Mouse (Mus musculus) forebrain, postnatal 0 days (tissue): ENCODE data around the gene Smyd5. TPM values are rescaled to one million over a fixed set of nuclear protein-coding genes. Genes with fewer than 3 reads are reported as not detected.
A peak's percentile ranks its signal among the peaks of the same experiment; 100 is the strongest.

Source experiments
- ATAC-seq: fragments of 200-750 bp; cut with Nextera tagmentation; 2 replicates; pipeline ENCODE4 v1.8.0; 2017; ENCODE audit warnings: mild to moderate bottlenecking, moderate library complexity
- DNase-seq: peaks from one replicate; pipeline ENCODE4 v3.0.0-alpha.2; 2015
- H3K27ac ChIP-seq: fragments of 300-500 bp; sonication (generic); 2 replicates; pipeline ENCODE4 v1.5.1; 2014; ENCODE audit warnings: low read depth, mild to moderate bottlenecking, antibody characterized with exemption, low read length, moderate library complexity, mixed read lengths
- H3K27me3 ChIP-seq: fragments of 300-500 bp; sonication (generic); 2 replicates; pipeline ENCODE4 v1.6.1; 2014; ENCODE audit warnings: mild to moderate bottlenecking, low read length, mixed read lengths; ENCODE audit not compliant: insufficient read depth
- H3K36me3 ChIP-seq: fragments of 300-500 bp; sonication (generic); 2 replicates; pipeline ENCODE4 v1.6.1; 2014; ENCODE audit warnings: mild to moderate bottlenecking, moderate library complexity; ENCODE audit not compliant: insufficient read depth
- H3K4me1 ChIP-seq: fragments of 300-500 bp; sonication (generic); 2 replicates; pipeline ENCODE4 v1.6.1; 2014; ENCODE audit warnings: antibody characterized with exemption; ENCODE audit not compliant: insufficient read depth
- H3K4me2 ChIP-seq: fragments of 300-500 bp; sonication (generic); 2 replicates; pipeline ENCODE4 v1.6.1; 2014; ENCODE audit warnings: low read depth, mild to moderate bottlenecking, moderate library complexity
- H3K4me3 ChIP-seq: fragments of 300-500 bp; sonication (generic); 2 replicates; pipeline ENCODE4 v1.5.1; 2014; ENCODE audit warnings: low read depth, low read length, mixed read lengths
- H3K9ac ChIP-seq: fragments of 300-500 bp; sonication (generic); 2 replicates; pipeline ENCODE4 v1.6.1; 2014; ENCODE audit warnings: mild to moderate bottlenecking
- H3K9me3 ChIP-seq: fragments of 300-500 bp; sonication (generic); 2 replicates; pipeline ENCODE4 v1.6.1; 2016; ENCODE audit warnings: low read length
- CTCF ChIP-seq: sonication (generic); IDR thresholded peaks from 2 replicates; pipeline ENCODE4 v1.5.1; 2016; ENCODE audit warnings: antibody characterized with exemption, control low read depth, low read depth
- WGBS: fragments of 180-500 bp; shearing (Covaris S2); extraction: QIAGEN DNeasy Blood & Tissue Kit; methylation state at CpG from one replicate; pipeline ENCODE4 v1.1.7; 2014; 5-methylcytosine and 5-hydroxymethylcytosine counted together
- polyA plus RNA-seq: library from polyadenylated mRNA; unstranded; fragments of >200 nt; fragmentation: Nextera tagmentation; extraction: Ambion mirVana; gene quantifications from 2 replicates; pipeline ENCODE4 v1.2.1, GENCODE M21; 2015
- total RNA-seq: library from RNA; depleted of rRNA; stranded (reverse); fragments of >200 nt; gene quantifications from 2 replicates; pipeline ENCODE4 v1.2.3, GENCODE M21; 2014

Smyd5 gene
- total and polyA plus RNA-seq, 2 experiments from 2014 or later = 61.7 to 65.8 TPM

GRCm38 (mm10) chr6:85477366-85477917 is 45.7 kb downstream of the Smyd5 start:
- ATAC-seq (peak; percentile 45), DNase-seq (no peak)
- Histone ChIP-seq H3K36me3 (peaks cover 45% of the 10 kb centered on the region), H3K27me3 (no peaks in the 10 kb centered on the region), H3K4me1 (no peaks in the 10 kb centered on the region), H3K9ac (no peak overlapping the region), H3K4me2 (no peak overlapping the region), H3K27ac (no peak overlapping the region), H3K4me3 (no peak overlapping the region), H3K9me3 (no peaks in the 10 kb centered on the region)
- TF ChIP-seq CTCF = peak; percentile 67
- 38% methylated on average over 10 of the region's 10 CpGs for WGBS

GRCm38 (mm10) chr6:85478416-85478815 is 46.6 kb downstream of the Smyd5 start:
- no peaks in the 10 kb centered on the region for H3K4me1 ChIP-seq
- ATAC-seq = no peak
- no peak overlapping the region for H3K27ac ChIP-seq
- no peak for DNase-seq
- peaks cover 38% of the 10 kb centered on the region for H3K36me3 ChIP-seq
- H3K9ac ChIP-seq = no peak overlapping the region
- no peaks in the 10 kb centered on the region for H3K27me3 ChIP-seq
- H3K4me3 ChIP-seq = no peak overlapping the region
- no peaks in the 10 kb centered on the region for H3K9me3 ChIP-seq
- 55% methylated on average over 14 of the region's 14 CpGs for WGBS
- TF ChIP-seq CTCF = no peak
- no peak overlapping the region for H3K4me2 ChIP-seq

- TF ChIP-seq CTCF = no peak
- no peak overlapping the region for H3K4me3 ChIP-seq
- peaks cover 36% of the 10 kb centered on the region for H3K36me3 ChIP-seq
- H3K4me1 ChIP-seq = no peaks in the 10 kb centered on the region
- no peak for DNase-seq
- no peak for ATAC-seq
- H3K9me3 ChIP-seq = no peaks in the 10 kb centered on the region
- 68% methylated on average over 5 of the region's 5 CpGs for WGBS
- H3K27ac ChIP-seq = no peak overlapping the region
- H3K27me3 ChIP-seq = peaks cover 5% of the 10 kb centered on the region; the same call in 1 of the 2 replicates
- H3K9ac ChIP-seq = no peak overlapping the region
- H3K4me2 ChIP-seq = no peak overlapping the region
Observed at GRCm38 (mm10) chr6:85479979-85480378, 48.2 kb downstream of the Smyd5 start.

- Histone ChIP-seq H3K27ac (no peak overlapping the region), H3K27me3 (peaks cover 11% of the 10 kb centered on the region; the same call in 1 of the 2 replicates), H3K36me3 (peaks cover 34% of the 10 kb centered on the region), H3K9me3 (no peaks in the 10 kb centered on the region), H3K4me1 (no peaks in the 10 kb centered on the region), H3K4me3 (no peak overlapping the region), H3K9ac (no peak overlapping the region), H3K4me2 (no peak overlapping the region)
- WGBS = 74% methylated on average over 16 of the region's 16 CpGs
- ATAC-seq = no peak
- DNase-seq = no peak
- no peak for TF ChIP-seq CTCF
Observed at GRCm38 (mm10) chr6:85480685-85481084, 48.9 kb downstream of the Smyd5 start.

GRCm38 (mm10) chr6:85483843-85484721 is 52.3 kb downstream of the Smyd5 start:
- Histone ChIP-seq H3K27ac (no peak overlapping the region), H3K4me1 (no peaks in the 10 kb centered on the region; the same call in 1 of the 2 replicates), H3K4me3 (peak overlapping the region; percentile 33), H3K4me2 (peak overlapping the region; percentile 47), H3K9ac (no peak overlapping the region), H3K36me3 (peaks cover 30% of the 10 kb centered on the region; the same call in 1 of the 2 replicates), H3K27me3 (peaks cover 11% of the 10 kb centered on the region; the same call in 1 of the 2 replicates), H3K9me3 (no peaks in the 10 kb centered on the region)
- DNase-seq (no peak), ATAC-seq (peak; percentile 30)
- 7% methylated on average over 92 of the region's 92 CpGs for WGBS
- TF ChIP-seq CTCF = no peak

GRCm38 (mm10) chr6:85485738-85486137 is 53.9 kb downstream of the Smyd5 start:
- peaks cover 11% of the 10 kb centered on the region; the same call in 1 of the 2 replicates for H3K27me3 ChIP-seq
- H3K9ac ChIP-seq = no peak overlapping the region
- H3K36me3 ChIP-seq = peaks cover 18% of the 10 kb centered on the region; the same call in 1 of the 2 replicates
- DNase-seq = no peak
- no peak for TF ChIP-seq CTCF
- 47% methylated on average over 2 of the region's 2 CpGs for WGBS
- H3K4me3 ChIP-seq = no peak overlapping the region
- peak; percentile 56 for ATAC-seq
- H3K4me1 ChIP-seq = no peaks in the 10 kb centered on the region; the same call in 1 of the 2 replicates
- no peaks in the 10 kb centered on the region for H3K9me3 ChIP-seq
- H3K27ac ChIP-seq = no peak overlapping the region
- H3K4me2 ChIP-seq = no peak overlapping the region

GRCm38 (mm10) chr6:85488510-85488909 is 56.7 kb downstream of the Smyd5 start:
- ATAC-seq (no peak), DNase-seq (no peak)
- no peak for TF ChIP-seq CTCF
- Histone ChIP-seq H3K9me3 (no peaks in the 10 kb centered on the region), H3K9ac (no peak overlapping the region), H3K27ac (no peak overlapping the region), H3K4me2 (no peak overlapping the region), H3K4me3 (no peak overlapping the region), H3K36me3 (peaks cover 12% of the 10 kb centered on the region; the same call in 1 of the 2 replicates), H3K4me1 (no peaks in the 10 kb centered on the region; the same call in 1 of the 2 replicates), H3K27me3 (peaks cover 11% of the 10 kb centered on the region; the same call in 1 of the 2 replicates)
- 42% methylated on average over 4 of the region's 4 CpGs for WGBS
